Mouse (Mus musculus) left cerebral cortex, postnatal 10 days (tissue): ENCODE measurements around the gene Elavl4. TPM values are rescaled to one million over a fixed set of nuclear protein-coding genes. Genes with fewer than 3 reads are reported as not detected.
A peak's percentile ranks its signal among the peaks of the same experiment; 100 is the strongest.

ENCODE experiments used
- DNase-seq, 2 experiments: peaks; one replicate each; pipeline ENCODE4 v3.0.0; 2021 to 2022; ENCODE audit warnings: low spot score in 2 of 2, mixed read lengths in 1 of 2; ENCODE audit errors: extremely low spot score in 1 of 2
- intact Hi-C: fragments of 180-260 bp; cut with DNase I; formaldehyde crosslinking; loops from one replicate; pipeline ENCODE4 v1.15.1; 2025
- total RNA-seq, 2 experiments: library from RNA; stranded (reverse); gene quantifications; 2 replicates each; pipeline ENCODE4 v1.2.3; 2021

Gene Elavl4
- total RNA-seq, 2 experiments from 2014 or later = 112 to 118 TPM

DNA sequence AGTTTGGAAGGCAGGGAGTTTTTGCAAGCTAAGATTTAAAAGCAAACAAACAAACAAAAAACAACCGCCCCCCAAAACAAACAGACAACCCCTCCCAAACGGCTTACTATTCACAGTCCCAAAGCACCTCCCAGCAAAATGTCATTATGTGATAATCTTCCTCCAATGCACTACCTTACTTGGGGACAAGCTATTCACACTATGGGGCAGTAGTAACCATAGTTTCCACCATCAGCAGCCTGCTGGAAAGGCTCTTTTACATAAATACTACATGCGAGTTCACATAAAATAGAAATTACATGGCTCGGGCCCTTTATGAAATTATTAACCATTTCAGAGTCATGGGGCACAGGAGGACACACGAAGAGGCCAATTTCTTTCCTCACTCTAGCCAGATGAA lies 141.5 kb downstream of the Elavl4 start:
- intact Hi-C loops = no loop called here
- DNase-seq = no peak

GRCm38 (mm10) chr4:110209613-110210012 lies 142.1 kb downstream of the Elavl4 start:
- intact Hi-C loops = no loop called here

GRCm38 (mm10) chr4:110201680-110202079 lies 150.0 kb downstream of the Elavl4 start:
- DNase-seq = no peak
- intact Hi-C loops = no loop called here

More at GRCm38 (mm10) chr4:110209613-110210012, 142.1 kb downstream of the Elavl4 start:
- no peak for DNase-seq

DNA sequence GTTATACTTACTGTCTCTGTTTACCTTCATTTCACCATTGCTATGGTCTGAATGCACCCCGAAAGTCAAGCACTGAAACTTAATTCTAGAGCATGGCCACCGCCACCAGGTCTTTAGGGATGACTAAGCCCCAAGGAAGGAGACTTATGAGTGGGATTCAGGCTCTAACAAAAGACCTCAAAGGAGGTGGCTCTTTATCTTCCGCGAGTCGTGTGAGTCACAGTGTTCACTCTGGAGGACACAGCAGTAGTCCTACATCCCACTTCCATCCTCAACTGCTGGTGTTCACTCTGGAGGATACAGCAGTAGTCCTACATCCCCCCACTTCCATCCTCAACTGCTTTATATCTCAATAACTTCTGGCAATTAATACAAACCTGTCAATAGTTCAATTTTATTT lies 151.8 kb downstream of the Elavl4 start:
- intact Hi-C loops = no loop called here
- DNase-seq = no peak

- DNase-seq = no peak
- intact Hi-C loops = no loop called here
Observed at GRCm38 (mm10) chr4:110198600-110198999, 153.1 kb downstream of the Elavl4 start.

DNA sequence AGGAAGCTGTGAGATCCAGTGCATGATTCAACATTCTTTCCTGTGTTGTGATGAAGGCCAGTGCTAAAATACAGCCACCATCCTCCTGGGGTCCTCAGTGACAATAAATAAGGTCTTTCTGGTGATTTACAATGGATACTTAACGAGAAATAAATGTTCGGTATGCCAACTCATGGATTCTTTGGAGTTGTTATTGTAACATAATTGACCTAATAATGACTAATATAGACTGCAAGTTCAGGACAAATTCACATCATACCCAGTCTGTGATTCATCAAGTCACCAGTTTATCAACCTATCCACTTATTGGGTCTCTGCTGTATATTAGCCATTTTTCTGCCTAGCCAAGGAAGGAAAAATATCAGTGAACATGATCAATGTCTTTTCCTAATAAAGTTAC lies 174.4 kb downstream of the Elavl4 start:
- no peak for DNase-seq
- intact Hi-C loops = no loop called here

DNA sequence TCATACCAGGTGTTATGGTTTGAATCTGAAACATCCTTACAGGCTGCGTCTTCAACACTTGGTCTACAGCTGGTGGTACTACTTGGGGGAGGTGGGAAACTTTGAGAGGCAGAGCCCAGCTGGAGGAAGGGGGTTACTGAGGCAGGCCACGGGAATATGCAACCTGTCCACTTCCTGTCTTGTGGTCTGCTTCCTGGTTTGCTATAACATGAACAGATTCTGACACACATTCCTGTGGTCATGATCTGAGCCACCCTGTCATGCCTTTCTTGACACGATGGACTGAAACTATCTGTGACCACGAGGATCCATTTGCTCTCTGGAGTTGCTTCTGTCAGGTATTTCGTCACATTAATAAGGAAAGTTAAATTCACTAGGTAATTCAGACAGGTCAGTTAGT lies 179.7 kb downstream of the Elavl4 start:
- no peak for DNase-seq
- intact Hi-C loops = no loop called here

GRCm38 (mm10) chr4:110165217-110165616 lies 186.5 kb downstream of the Elavl4 start:
- peak; percentile 31 to 73 for DNase-seq
- intact Hi-C loops = no loop called here

- intact Hi-C loops = no loop called here
- no peak for DNase-seq
Observed at GRCm38 (mm10) chr4:110161600-110161999, 190.1 kb downstream of the Elavl4 start.

GRCm38 (mm10) chr4:110157515-110158159 lies 194.1 kb downstream of the Elavl4 start:
- intact Hi-C loops = no loop called here
- DNase-seq = no peak

GRCm38 (mm10) chr4:110155954-110156353 lies 195.8 kb downstream of the Elavl4 start:
- intact Hi-C loops = no loop called here
- DNase-seq = no peak

Other genes starting within 250 kb of the Elavl4 start
- 10 to 100 TPM; 12.5 to 13.0 TPM for gene Agbl4, start 45.8 kb upstream of the Elavl4 start, total RNA-seq